Mouse (Mus musculus) stomach, embryonic 16.5 days (tissue): ENCODE measurements around the gene Rras2. TPM values are rescaled to one million over a fixed set of nuclear protein-coding genes. Genes with fewer than 3 reads are reported as not detected.
A peak's percentile ranks its signal among the peaks of the same experiment; 100 is the strongest.

Source experiments
- ATAC-seq: fragments of 200-750 bp; cut with Nextera tagmentation; 2 replicates; pipeline ENCODE4 v1.8.0; 2017; ENCODE audit warnings: moderate number of reproducible peaks, moderate TSS enrichment; ENCODE audit not compliant: insufficient read depth, low FRiP score
- H3K27ac ChIP-seq: fragments of 300-500 bp; sonication (generic); 2 replicates; pipeline ENCODE4 v1.5.1; 2014; ENCODE audit warnings: low read length
- H3K27me3 ChIP-seq: fragments of 300-500 bp; sonication (generic); 2 replicates; pipeline ENCODE4 v1.6.1; 2014; ENCODE audit warnings: low read length, control low read depth, mixed read lengths; ENCODE audit not compliant: control insufficient read depth, insufficient read depth
- H3K36me3 ChIP-seq: fragments of 300-500 bp; sonication (generic); 2 replicates; pipeline ENCODE4 v1.6.1; 2014; ENCODE audit warnings: low read length; ENCODE audit not compliant: control insufficient read depth, insufficient read depth
- H3K4me1 ChIP-seq: fragments of 300-500 bp; sonication (generic); 2 replicates; pipeline ENCODE4 v1.6.1; 2014; ENCODE audit warnings: low read length, control low read depth, mixed read lengths; ENCODE audit not compliant: control insufficient read depth, insufficient read depth
- H3K4me2 ChIP-seq: fragments of 300-500 bp; sonication (generic); 2 replicates; pipeline ENCODE4 v1.6.1; 2014; ENCODE audit warnings: low read depth, low read length, mixed read lengths
- H3K4me3 ChIP-seq: fragments of 300-500 bp; sonication (generic); replicated peaks from 2 replicates; pipeline ENCODE4 v1.5.1; 2014; ENCODE audit warnings: mild to moderate bottlenecking, low read length
- H3K9ac ChIP-seq: fragments of 300-500 bp; sonication (generic); 2 replicates; pipeline ENCODE4 v1.6.1; 2014; ENCODE audit warnings: low read length
- H3K9me3 ChIP-seq: fragments of 300-500 bp; sonication (generic); replicated peaks from 2 replicates; pipeline ENCODE4 v1.6.1; 2016; ENCODE audit warnings: low read length, control low read depth; ENCODE audit not compliant: control insufficient read depth
- WGBS: fragments of 180-500 bp; shearing (Covaris S2); extraction: QIAGEN DNeasy Blood & Tissue Kit; methylation state at CpG from one replicate; pipeline ENCODE4 v1.1.7; 2014; 5-methylcytosine and 5-hydroxymethylcytosine counted together
- polyA plus RNA-seq: library from polyadenylated mRNA; unstranded; fragments of >200 nt; fragmentation: Nextera tagmentation; extraction: Ambion mirVana; gene quantifications from 2 replicates; pipeline ENCODE4 v1.2.1, GENCODE M21; 2015

Gene Rras2
- polyA plus RNA-seq, 1 experiment from 2014 or later, result 22.9 TPM

DNA sequence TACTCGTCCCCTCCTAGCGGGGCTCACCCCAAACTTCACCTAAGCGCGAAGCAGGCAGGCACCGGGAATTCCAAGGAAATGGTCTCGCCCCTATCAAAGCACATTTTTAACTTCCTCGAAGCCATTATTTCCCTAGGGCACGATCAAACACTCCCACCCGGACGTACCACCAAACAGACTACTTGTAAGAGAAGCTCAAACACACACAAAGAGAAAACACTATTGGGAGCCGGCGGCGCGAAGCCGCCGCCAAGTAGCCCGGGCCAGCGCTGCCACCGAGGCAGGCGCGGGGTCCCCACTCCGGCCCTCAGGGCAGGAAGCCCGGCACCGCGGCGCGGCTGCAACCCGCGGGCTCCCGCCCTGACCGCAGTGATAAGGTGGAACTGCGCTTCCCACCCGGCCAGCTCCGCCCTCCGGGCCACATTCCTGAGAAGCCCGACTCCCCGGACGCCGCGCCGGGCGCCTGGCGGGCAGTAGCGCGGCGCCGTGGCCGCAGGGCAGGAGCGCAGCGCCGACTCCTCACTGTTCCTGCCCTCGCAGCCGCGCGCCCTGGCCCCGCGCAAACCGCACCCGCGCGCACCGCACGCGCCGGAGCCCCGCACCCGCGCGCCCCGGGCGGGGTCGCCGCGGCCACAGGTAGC lies 750 bp downstream of the Rras2 start:
- peak overlapping the region; percentile 90 for H3K9ac ChIP-seq
- H3K27me3 ChIP-seq, result no peaks in the 10 kb centered on the region
- H3K4me3 ChIP-seq, result peak overlapping the region; percentile 86
- H3K27ac ChIP-seq, result peak overlapping the region; percentile 94
- WGBS, result under 1% methylated on average over 66 of the region's 74 CpGs
- peak; percentile 87 for ATAC-seq
- H3K36me3 ChIP-seq, result no peaks in the 10 kb centered on the region
- no peaks in the 10 kb centered on the region for H3K9me3 ChIP-seq
- H3K4me2 ChIP-seq, result peak overlapping the region; percentile 85
- peaks cover 9% of the 10 kb centered on the region for H3K4me1 ChIP-seq

DNA sequence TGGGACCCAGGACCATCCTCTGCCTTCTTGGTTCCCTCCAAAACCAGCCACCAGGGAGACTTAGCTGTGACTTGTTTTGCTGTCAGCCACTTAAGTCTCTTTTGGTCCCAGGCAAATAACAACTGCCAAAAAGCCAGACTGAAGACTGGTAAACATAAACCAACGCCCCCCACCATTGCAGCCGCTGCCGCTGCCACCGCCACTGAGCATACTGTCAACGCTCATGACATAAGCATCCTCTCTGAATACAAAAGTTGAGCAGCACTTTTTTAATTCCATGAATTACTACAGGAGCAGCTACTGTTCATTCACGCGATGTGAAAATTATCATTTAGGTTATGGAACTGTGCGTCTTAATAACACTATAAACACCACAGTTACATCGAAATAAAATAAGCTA lies 1.6 kb downstream of the Rras2 start:
- H3K9me3 ChIP-seq, result no peaks in the 10 kb centered on the region
- H3K4me2 ChIP-seq, result peak overlapping the region; percentile 85
- no peak for ATAC-seq
- H3K9ac ChIP-seq, result peak overlapping the region; percentile 26; the same call in 1 of the 2 replicates
- no peaks in the 10 kb centered on the region for H3K27me3 ChIP-seq
- peak overlapping the region; percentile 86 for H3K4me3 ChIP-seq
- no peak overlapping the region for H3K27ac ChIP-seq
- WGBS, result 20% methylated on average over 9 of the region's 9 CpGs
- H3K36me3 ChIP-seq, result no peaks in the 10 kb centered on the region
- H3K4me1 ChIP-seq, result peaks cover 9% of the 10 kb centered on the region

DNA sequence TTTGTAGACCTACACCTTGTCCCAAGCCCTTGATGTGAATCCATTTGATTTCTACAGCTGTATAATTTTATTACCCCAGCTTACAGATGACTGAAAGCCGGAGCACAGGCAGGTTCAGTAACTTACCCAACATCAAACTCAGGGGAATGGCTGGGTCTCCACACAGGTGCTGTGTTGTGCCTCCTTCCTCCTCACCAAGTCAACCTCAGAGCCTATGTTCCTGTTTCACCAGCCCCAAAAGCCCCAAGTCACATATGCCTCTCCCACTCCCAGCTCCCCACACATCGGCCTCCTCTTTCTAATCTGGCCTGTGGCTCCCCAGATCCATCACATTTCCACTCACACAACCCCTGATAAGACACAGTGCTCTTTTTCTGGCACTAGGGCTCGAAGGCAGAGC lies 2.6 kb downstream of the Rras2 start:
- 84% methylated on average over 3 of the region's 3 CpGs for whole genome bisulfite sequencing
- peaks cover 18% of the 10 kb centered on the region for H3K4me1 ChIP-seq
- no peaks in the 10 kb centered on the region for H3K27me3 ChIP-seq
- no peaks in the 10 kb centered on the region for H3K9me3 ChIP-seq
- H3K36me3 ChIP-seq, result no peaks in the 10 kb centered on the region
- H3K4me2 ChIP-seq, result no peak overlapping the region
- no peak for ATAC-seq
- no peak overlapping the region for H3K4me3 ChIP-seq
- H3K9ac ChIP-seq, result no peak overlapping the region
- H3K27ac ChIP-seq, result no peak overlapping the region

DNA sequence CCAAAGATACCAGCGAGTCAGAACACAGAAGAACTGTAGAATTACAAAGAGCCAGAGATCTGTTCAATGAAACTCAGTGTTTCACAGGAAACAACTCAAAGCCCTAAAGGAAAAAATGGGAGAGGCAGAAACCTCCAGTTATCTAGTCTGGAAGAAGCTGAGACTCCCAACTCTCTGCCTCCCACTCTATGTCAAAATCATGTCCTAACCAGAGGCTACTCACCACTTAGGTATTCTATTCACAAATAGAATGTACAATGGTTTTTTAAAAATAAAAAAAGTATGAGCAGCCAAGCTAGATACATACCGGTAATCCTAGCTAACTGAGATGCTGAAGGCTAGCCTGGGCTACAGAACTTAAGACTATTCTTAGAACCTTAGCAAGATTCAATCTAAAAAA lies 3.3 kb downstream of the Rras2 start:
- Histone ChIP-seq H3K9me3 (no peaks in the 10 kb centered on the region), H3K27ac (no peak overlapping the region), H3K4me3 (no peak overlapping the region), H3K4me1 (peaks cover 20% of the 10 kb centered on the region), H3K27me3 (no peaks in the 10 kb centered on the region), H3K4me2 (no peak overlapping the region), H3K36me3 (no peaks in the 10 kb centered on the region), H3K9ac (no peak overlapping the region)
- no peak for ATAC-seq
- 95% methylated on average over 2 of the region's 2 CpGs for WGBS

DNA sequence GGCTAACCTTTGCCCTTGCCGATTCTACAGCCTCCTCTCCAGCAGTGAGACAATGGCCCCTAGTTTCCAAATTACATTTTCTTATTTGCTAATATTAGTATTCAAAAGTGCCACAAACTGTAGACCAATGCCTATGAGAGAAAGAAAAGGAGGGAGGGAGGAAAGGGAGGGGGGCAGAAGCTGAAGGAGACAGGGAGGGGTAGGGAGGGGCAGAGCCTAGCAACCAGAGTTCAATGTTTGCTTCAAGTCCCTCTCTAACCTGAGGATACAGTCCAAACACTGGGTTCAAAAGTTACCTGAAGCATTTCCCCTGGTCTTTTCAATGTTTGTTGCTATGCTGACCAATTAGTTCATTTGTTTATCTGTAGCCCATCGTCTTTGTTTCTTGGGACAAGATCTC lies 7.1 kb downstream of the Rras2 start:
- ATAC-seq, result no peak
- no peaks in the 10 kb centered on the region for H3K9me3 ChIP-seq
- no peak overlapping the region for H3K9ac ChIP-seq
- peaks cover 16% of the 10 kb centered on the region for H3K4me1 ChIP-seq
- H3K27ac ChIP-seq, result no peak overlapping the region
- no peak overlapping the region for H3K4me3 ChIP-seq
- no peaks in the 10 kb centered on the region for H3K27me3 ChIP-seq
- 49% methylated on average over 2 of the region's 2 CpGs for WGBS
- H3K4me2 ChIP-seq, result no peak overlapping the region
- no peaks in the 10 kb centered on the region for H3K36me3 ChIP-seq

DNA sequence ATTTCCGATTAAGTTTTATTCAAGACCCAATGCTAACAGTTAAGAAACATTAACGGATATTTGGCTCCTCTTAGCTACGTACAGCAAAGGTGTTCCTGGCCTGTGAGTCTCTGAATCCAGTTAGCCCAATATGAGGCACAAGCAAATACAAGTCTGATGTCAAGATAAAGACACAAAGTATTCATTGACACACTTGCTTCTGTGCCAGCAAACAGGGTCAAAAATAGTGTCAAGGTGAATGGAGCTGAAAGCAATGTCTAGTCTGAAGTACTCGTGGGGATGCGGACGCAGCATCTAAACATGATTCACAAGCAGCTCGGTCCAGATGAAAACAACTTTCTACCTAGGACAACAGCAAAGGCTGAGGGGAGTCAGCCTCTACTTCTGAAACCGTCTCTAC lies 11.7 kb downstream of the Rras2 start:
- no peaks in the 10 kb centered on the region for H3K27me3 ChIP-seq
- no peak overlapping the region for H3K9ac ChIP-seq
- H3K9me3 ChIP-seq, result no peaks in the 10 kb centered on the region
- H3K4me1 ChIP-seq, result peaks cover 25% of the 10 kb centered on the region
- no peaks in the 10 kb centered on the region for H3K36me3 ChIP-seq
- H3K4me2 ChIP-seq, result no peak overlapping the region
- no peak for ATAC-seq
- H3K27ac ChIP-seq, result no peak overlapping the region
- 75% methylated on average over 8 of the region's 8 CpGs for WGBS
- no peak overlapping the region for H3K4me3 ChIP-seq

DNA sequence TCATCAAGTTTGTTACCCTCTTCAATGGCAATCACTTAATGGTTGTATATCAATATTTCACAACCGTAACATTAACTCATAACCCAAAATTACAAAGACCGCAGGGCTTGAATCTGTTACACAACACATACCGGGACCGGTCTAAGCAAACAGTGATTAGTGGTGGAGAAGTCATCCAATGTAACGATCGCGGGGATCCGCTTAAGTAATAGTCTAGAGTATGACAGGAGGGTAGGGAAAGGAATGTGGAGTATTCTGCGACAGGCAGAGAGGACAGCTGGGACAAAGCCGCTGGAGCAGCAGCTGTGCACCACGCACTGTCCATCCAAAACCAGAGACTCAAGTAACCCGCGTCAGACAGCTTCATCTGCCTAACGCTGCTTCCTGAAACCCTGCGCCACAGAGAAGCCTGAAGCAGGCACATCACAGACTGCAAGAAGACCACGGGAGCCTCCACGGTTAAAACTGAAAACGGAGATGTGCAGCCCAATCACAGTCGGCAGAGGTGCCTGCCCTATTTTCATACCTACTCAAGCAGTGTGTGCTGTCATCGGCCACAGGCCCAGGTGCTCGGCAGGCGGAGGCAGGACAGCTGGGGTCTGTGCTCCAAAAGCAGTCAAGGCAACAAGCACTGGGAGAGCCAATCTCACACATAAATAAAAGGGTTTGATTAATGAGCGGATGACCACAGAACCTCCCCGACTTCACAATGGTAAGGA lies 13.8 kb downstream of the Rras2 start:
- 60% methylated on average over 24 of the region's 24 CpGs for WGBS
- no peak; the same call in 1 of the 2 replicates for ATAC-seq

DNA sequence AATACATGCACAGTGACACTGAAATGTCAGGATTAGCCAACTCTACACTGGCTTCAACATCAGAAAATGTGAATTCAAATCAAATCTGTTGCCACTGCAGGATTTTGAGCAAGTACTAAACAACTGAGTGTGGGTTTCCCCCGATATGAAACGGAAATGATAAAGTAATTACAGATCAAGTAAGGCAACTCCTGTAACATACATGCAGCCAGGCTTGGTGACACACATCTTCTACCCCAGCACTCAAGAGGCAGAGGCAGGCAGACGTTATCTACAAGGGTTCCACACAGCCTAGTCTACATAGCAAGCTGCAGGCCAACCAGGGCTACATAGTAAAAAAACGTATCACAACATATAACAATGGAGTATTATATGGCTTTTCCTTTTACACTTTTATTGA lies 14.4 kb downstream of the Rras2 start:
- WGBS, result 88% methylated on average over 4 of the region's 4 CpGs
- Histone ChIP-seq H3K4me2 (no peak overlapping the region), H3K4me3 (no peak overlapping the region), H3K27ac (no peak overlapping the region), H3K9ac (no peak overlapping the region), H3K27me3 (no peaks in the 10 kb centered on the region), H3K36me3 (no peaks in the 10 kb centered on the region), H3K4me1 (peaks cover 14% of the 10 kb centered on the region), H3K9me3 (no peaks in the 10 kb centered on the region)
- ATAC-seq, result no peak

More for the DNA sequence above, 13.8 kb downstream of the Rras2 start:
- no peaks in the 10 kb centered on the region for H3K27me3 ChIP-seq
- H3K9me3 ChIP-seq, result no peaks in the 10 kb centered on the region
- no peak overlapping the region for H3K4me2 ChIP-seq
- H3K36me3 ChIP-seq, result no peaks in the 10 kb centered on the region
- peaks cover 14% of the 10 kb centered on the region for H3K4me1 ChIP-seq
- no peak overlapping the region for H3K4me3 ChIP-seq
- no peak overlapping the region for H3K27ac ChIP-seq
- H3K9ac ChIP-seq, result no peak overlapping the region

DNA sequence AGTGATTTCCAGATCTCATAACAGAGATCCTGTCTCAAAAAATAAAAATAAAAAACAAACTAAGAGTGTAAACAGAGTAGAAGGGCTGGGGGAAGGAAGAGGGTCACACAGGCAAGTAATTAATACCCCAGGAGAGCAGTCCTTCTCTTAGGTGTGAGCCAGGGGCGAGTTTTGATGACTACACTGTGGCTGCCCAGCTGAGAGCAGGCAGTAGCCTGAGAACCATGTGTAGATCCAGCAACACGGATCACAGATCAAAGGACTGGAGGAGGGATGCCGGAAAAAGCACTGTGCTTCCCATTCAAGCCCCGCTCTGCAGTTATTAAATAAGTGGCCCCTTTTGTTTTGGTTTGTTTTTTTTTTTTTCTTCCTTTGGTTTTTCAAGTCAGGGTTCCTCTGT lies 15.0 kb downstream of the Rras2 start:
- no peak for ATAC-seq
- Histone ChIP-seq H3K4me1 (peaks cover 14% of the 10 kb centered on the region), H3K4me2 (no peak overlapping the region), H3K27me3 (no peaks in the 10 kb centered on the region), H3K9me3 (no peaks in the 10 kb centered on the region), H3K9ac (no peak overlapping the region), H3K36me3 (no peaks in the 10 kb centered on the region), H3K4me3 (no peak overlapping the region), H3K27ac (no peak overlapping the region)
- WGBS, result 74% methylated on average over 4 of the region's 4 CpGs
